Mouse (Mus musculus) testis, postnatal 14 days (tissue): ENCODE results near the gene Slc22a20.
A peak's percentile ranks its signal among the peaks of the same experiment; 100 is the strongest.

ENCODE experiments used
- DNase-seq: peaks from one replicate; pipeline ENCODE4 v3.0.0; 2021; ENCODE audit warnings: low spot score

The Slc22a20 gene

DNA sequence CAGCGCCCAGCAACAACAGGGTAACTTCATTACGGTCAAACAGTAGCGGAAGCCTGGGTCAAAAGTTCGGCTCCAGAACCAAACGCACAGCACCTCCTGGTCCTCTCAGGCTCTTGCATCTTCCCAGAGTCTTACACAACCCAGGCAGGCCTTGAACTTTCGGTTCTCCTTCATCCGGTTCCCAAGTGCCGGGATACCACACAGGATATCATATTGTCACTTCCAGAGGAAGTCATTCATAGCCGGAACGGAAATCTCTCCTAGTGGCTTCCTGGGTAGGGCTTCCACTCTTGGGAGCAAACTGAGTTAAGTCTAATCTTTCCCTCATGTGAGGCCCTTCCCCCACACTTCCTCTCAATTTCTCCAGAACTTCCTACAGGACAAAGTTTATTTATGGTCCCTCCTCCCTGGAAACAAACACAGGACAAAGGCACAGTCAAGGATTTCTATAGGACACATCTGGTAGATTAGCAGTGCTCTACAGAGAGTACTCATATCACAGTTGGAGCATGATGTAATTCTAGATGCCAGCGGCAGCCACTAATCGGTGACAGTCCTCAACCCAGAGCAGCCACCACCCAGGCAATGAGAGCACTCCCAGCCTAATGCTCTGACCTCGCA lies 33.8 kb downstream of the Slc22a20 start:
- no peak for DNase-seq

DNA sequence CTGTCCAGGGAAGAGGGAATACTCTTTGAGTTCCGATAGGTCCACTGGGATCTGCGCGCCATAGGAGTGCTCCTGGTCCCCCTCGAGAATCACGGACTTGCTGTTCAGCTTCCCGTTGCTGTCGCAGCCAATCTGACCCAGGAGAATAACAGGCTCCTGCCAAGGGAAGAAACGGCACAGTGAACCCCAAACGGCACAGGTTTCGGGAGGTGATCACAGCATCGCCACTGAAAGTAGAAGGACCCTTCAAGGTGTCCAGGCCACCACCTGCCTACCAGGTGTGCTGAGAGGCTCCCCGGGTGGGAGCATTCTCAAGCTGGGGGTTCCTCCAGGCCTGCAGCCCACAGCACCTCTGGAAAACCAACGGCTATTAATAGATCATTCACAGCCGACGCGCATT lies 34.3 kb downstream of the Slc22a20 start:
- peak; percentile 5 for DNase-seq

DNA sequence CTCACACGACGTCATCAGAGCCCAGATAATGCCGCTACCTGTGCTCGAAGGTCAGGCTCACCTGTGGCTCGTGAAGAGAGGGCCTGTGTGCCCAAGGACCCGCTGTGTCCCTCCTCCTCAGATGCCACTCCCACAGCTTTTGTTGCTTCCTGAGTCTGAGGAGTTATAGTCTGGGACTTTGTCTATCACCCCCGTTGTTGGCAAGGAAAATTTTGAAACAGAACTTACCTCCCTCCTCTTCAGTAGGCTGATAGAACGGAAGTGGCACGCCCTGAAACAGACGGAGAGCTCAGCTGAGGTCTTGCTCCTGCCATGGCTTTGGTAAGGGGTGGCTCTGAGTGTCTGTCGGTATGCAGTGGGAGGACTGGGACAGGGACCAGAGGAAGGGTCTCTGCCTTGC lies 35.7 kb downstream of the Slc22a20 start:
- no peak for DNase-seq

- peak; percentile 5 for DNase-seq
Measured at GRCm38 (mm10) chr19:5945891-5946290, 40.1 kb downstream of the Slc22a20 start.

DNA sequence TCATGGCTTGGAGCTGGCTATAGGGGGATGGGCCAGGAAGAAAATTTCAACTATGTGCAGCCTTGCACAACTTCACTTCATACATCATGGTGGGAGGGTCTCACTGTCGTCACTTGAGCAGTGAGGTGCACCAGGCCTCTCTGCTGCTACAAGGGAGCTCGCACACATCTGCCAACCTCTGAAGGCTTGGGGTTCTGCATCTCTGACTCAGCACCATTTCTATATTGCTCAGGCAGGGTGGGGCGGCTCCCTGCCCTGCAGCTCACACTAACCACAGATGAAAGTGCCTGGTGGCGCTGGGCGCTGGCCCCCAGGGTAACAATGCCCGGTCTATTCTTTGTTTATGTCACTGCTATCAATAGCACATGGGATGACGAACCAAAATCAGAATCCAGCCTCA lies 40.9 kb downstream of the Slc22a20 start:
- no peak for DNase-seq

GRCm38 (mm10) chr19:5944145-5944544 lies 41.8 kb downstream of the Slc22a20 start:
- DNase-seq = no peak

DNA sequence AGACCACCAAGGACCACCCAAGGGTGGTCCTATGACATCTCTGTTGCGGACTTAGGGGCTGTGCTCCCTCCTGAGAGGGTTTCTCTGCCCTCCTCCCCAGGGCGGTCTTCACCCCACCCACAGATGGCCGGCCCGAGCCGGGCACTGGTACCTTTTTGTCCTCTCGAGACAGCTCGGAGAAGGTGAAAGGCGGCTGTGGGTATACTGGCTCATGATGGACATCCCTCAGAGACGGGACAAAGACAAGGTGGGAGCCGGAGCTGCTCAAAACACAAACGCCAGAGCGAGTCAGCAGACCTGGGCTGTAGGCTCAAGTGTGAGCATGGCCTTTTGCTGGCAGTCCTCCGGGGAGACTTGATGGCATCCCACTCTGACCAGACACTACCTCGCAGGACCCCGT lies 42.5 kb downstream of the Slc22a20 start:
- DNase-seq = no peak

- no peak for DNase-seq
Measured at GRCm38 (mm10) chr19:5942581-5942980, 43.4 kb downstream of the Slc22a20 start.

GRCm38 (mm10) chr19:5940656-5941055 lies 45.3 kb downstream of the Slc22a20 start:
- no peak for DNase-seq

GRCm38 (mm10) chr19:5940173-5940572 lies 45.8 kb downstream of the Slc22a20 start:
- peak; percentile 78 for DNase-seq

- no peak for DNase-seq
Measured at GRCm38 (mm10) chr19:5939715-5940114, 46.2 kb downstream of the Slc22a20 start.

DNA sequence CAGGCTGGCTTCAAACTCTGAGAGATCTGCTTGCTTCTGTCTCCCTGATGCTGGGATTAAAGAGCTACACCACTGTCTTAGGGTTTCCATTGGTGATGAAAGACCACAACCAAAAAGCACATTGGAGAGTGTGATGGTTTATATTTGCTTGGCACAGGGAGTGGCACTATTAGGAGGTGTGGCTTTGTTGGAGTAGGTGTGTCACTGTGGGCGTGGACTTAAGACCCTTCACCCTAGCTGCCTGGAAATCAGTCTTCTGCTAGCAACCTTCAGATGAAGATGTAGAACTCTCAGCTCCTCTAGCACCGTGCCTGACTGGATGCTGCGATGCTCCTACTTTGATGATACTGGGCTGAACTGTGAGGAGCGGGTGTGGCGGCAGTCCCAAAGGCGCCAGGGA lies 47.4 kb downstream of the Slc22a20 start:
- no peak for DNase-seq

DNA sequence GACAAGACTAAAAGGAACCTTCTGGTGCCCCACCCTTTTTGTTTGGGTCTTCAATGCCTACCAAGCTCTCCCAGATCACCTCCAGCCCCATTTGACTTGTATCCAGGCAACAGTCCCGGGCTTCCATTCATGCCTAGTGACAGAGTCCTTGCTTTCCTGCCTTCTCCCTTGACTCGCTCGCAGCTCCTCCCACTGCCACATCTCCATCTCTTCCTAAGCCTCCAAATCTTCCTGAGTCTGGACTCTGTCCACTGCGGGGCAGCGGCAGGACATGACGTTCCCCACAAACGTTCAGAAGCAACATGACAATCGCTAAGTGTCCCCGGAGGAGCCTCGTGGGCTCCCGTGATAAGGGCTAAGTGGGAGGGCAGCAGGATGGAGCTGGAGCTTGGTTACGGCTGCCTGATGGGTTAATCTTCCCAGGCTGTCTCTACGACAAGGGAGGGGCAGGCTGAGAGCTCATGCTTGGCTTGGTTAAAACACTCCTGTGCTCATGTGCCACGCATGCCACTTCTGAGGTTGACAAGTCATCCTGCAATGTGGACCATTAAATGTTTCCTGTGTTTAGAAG lies 48.0 kb downstream of the Slc22a20 start:
- DNase-seq = no peak

DNA sequence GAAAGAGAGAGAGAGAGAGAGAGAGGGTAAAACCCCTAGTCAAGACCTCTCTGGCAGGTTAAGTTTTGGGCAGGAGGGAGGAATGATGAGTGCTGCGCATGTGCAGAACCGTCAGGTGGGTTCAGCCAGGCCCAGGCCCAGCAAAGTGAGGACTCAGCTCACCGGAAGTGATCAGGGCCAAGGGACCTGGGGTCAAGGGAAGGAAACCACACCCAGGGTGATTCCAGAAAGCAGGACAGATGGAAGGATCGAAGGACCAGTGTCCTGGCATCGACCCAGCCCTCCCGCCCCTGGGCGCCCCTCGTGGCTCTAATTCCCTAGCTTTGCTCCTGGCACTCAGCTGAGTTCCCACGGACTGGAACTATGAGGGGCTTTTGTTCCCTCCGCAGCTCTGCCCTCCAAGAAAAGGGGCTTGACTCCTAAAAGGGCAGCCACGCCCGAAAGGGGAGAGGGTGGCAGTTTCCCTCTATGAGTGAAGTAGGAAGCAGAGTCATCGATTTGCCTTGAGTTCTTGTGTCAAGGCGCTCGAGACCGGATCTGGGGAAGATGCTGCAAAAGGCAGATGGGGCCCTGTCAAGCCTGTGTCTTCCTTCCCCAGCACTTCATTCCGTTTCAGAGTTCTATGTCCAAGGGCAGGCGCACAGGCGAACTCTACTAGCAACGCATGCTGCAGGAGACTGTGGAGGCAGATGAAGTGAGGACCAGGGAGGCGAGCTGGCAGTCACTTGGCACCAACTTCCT lies 48.7 kb downstream of the Slc22a20 start:
- DNase-seq = no peak

DNA sequence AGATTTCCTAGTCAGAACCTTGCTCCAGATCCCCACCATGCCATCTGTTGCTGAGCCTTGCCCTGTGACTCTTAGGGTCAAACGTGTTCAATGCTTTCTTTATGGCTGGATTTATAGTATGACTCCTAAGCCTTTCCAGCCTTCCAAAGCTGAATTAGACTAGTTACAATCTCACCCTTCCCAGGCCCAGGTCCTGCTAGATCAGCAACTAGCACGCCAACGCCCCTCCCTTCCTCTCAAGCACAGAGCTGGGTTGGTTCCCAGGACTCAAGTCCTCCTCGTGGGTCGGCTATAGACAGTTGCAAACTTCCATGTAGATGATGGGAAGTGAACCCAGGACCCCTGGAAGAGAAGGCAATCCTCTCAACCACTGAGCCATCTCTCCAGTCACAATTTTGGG lies 50.3 kb downstream of the Slc22a20 start:
- DNase-seq = no peak

DNA sequence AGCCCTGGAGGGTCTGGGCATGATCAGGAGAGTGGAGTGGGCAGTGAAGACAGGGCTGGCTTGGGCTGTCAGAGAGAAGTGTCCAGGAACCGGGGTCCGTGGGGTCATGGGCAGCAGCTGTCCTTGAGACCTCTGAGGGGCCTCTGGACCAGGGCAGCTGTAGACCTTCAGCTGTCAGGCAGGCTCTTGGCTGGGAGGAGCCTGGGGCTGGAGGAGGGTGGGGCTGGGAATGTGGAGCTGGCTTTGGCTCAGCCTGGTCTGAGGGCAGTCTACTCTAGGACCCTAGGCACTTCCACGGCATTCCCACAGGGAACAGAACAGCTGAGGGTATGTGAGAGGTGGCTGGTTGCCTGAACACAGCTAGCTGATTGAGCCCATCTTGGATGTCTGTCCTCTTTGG lies 50.7 kb downstream of the Slc22a20 start:
- peak; percentile 63 for DNase-seq

DNA sequence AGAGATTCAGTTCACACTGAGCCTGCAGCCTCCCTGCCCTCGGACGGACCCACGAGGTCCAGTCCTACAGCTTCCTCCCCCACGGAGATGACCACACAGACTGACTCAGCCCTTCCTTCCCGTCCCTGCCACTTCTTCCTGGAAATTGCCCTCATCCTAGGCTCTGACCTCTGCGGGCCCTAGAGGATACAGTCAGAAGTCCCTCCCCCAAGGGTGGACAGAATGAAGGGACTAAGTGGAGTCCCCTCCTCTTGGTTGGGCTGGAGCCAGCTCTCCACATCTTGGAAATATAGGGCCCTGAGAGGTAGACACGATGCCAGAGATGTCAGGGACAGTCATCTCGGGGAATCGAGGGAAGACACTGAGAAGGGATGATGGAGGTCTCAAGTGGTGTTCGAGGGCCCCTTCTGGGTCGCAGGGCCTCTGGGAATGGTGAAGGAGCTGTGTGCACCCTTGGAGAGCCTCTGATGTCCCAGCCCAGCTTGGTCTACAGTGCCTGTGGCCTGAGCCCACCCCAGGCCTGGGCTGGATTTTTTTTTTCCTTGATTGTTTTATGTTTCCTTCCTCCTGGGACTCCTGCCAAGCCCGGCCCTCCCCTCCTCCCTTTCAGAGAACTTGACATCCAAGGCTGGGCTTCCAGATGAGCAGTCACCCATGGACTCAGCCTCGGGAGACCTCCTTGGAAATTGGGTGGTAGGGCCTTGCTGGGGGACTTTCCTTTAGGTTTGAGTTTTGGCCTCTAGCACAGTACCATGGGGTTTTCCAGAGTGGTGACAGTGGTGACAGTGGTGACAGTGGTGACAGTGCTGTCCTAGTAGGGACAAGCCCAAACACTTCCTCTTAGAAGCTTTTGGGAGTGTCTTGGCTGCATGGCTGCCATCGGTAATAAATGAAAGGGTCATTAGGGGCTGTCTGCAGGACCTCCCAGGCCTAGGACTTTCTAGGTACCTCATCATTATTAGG lies 56.0 kb downstream of the Slc22a20 start:
- no peak for DNase-seq

- DNase-seq = no peak
Measured at GRCm38 (mm10) chr19:5928546-5928945, 57.4 kb downstream of the Slc22a20 start.

GRCm38 (mm10) chr19:5928104-5928503 lies 57.8 kb downstream of the Slc22a20 start:
- no peak for DNase-seq

- no peak for DNase-seq
Measured at GRCm38 (mm10) chr19:5927532-5927931, 58.4 kb downstream of the Slc22a20 start.

DNA sequence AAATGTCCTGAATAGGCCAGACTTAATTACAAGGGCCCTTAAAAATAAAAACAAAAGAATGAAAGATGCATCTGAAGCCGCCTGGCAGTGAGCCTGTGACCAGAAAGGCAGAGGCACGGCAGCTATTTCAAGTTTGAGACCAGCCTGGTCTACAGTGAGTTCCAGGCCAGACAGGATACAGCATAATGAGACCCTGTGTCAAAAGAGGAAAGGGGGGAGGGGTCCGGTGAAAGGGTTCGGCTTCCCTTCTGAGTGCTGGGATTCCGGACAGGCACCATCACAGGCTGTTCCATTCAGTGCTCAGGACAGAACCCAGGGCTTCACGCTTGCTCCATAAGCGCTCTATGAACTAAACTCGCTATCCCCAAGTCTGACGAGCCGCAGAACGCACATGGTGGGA lies 58.9 kb downstream of the Slc22a20 start:
- DNase-seq = no peak

DNA sequence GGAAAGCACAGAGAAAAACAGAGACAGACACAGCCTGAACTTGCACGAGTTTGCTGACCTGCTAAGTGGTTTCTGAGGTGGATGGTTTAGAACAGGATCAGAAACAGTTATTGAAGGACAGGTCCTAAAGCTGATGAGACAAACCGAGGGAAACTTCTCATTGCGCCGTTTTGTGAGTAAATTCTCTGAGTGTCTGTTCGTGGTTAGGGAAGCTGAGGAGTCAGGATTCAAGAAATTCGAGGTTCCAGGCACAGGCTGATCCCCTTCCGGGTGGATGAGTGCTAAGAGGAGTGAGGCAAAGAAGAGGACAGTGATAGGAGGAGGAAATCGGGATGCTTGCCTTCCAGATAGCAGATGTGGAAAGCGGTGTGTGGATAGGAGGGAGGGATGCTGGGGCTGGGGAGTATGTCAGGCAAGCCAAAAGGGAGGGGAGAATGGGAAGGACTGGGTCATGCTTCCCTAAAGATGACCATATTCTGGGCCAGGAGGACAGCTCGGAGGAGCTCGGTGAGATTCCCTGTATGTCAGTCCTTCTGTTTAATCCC lies 60.6 kb downstream of the Slc22a20 start:
- no peak for DNase-seq
